Mouse (Mus musculus) stomach, embryonic 16.5 days (tissue): ENCODE results near the gene Zfp683. TPM values are rescaled to one million over a fixed set of nuclear protein-coding genes. Genes with fewer than 3 reads are reported as not detected.

ENCODE experiments used
- ATAC-seq: fragments of 200-750 bp; cut with Nextera tagmentation; 2 replicates; pipeline ENCODE4 v1.8.0; 2017; ENCODE audit warnings: moderate number of reproducible peaks, moderate TSS enrichment; ENCODE audit not compliant: insufficient read depth, low FRiP score
- H3K27ac ChIP-seq: fragments of 300-500 bp; sonication (generic); 2 replicates; pipeline ENCODE4 v1.5.1; 2014; ENCODE audit warnings: low read length
- H3K27me3 ChIP-seq: fragments of 300-500 bp; sonication (generic); 2 replicates; pipeline ENCODE4 v1.6.1; 2014; ENCODE audit warnings: low read length, control low read depth, mixed read lengths; ENCODE audit not compliant: control insufficient read depth, insufficient read depth
- H3K36me3 ChIP-seq: fragments of 300-500 bp; sonication (generic); 2 replicates; pipeline ENCODE4 v1.6.1; 2014; ENCODE audit warnings: low read length; ENCODE audit not compliant: control insufficient read depth, insufficient read depth
- H3K4me1 ChIP-seq: fragments of 300-500 bp; sonication (generic); 2 replicates; pipeline ENCODE4 v1.6.1; 2014; ENCODE audit warnings: low read length, control low read depth, mixed read lengths; ENCODE audit not compliant: control insufficient read depth, insufficient read depth
- H3K4me2 ChIP-seq: fragments of 300-500 bp; sonication (generic); 2 replicates; pipeline ENCODE4 v1.6.1; 2014; ENCODE audit warnings: low read depth, low read length, mixed read lengths
- H3K4me3 ChIP-seq: fragments of 300-500 bp; sonication (generic); replicated peaks from 2 replicates; pipeline ENCODE4 v1.5.1; 2014; ENCODE audit warnings: mild to moderate bottlenecking, low read length
- H3K9ac ChIP-seq: fragments of 300-500 bp; sonication (generic); 2 replicates; pipeline ENCODE4 v1.6.1; 2014; ENCODE audit warnings: low read length
- H3K9me3 ChIP-seq: fragments of 300-500 bp; sonication (generic); replicated peaks from 2 replicates; pipeline ENCODE4 v1.6.1; 2016; ENCODE audit warnings: low read length, control low read depth; ENCODE audit not compliant: control insufficient read depth
- WGBS: fragments of 180-500 bp; shearing (Covaris S2); extraction: QIAGEN DNeasy Blood & Tissue Kit; methylation state at CpG from one replicate; pipeline ENCODE4 v1.1.7; 2014; 5-methylcytosine and 5-hydroxymethylcytosine counted together
- polyA plus RNA-seq: library from polyadenylated mRNA; unstranded; fragments of >200 nt; fragmentation: Nextera tagmentation; extraction: Ambion mirVana; gene quantifications from 2 replicates; pipeline ENCODE4 v1.2.1, GENCODE M21; 2015

The Zfp683 gene
- polyA plus RNA-seq, 1 experiment from 2014 or later: not detected

DNA sequence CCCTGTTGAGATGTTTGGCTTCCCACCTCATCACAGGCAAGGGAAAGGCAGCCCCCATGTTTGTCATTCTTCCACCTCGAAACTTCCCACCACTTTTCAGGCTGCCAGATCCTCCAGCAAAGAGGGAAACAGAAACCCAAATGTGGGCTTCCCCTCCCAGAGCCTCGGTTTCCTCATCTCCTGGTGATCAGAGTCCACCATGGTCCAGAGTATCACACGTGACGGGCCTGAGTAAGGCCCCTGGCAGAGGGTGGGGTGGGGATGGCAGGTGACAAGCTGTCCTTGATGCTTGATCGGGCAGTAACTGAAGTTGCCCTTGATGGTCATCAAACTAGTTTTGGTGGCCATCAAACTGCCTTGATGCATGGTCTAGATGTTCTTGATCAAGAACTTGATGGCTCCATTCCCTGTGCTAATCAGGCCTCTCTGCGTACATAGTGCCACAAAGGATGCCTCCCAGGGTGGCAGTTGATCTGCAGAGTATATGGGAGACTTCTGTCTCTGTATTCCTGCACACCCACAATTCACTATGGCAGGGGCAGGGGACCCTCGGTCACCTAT is 40.4 kb downstream of the Zfp683 start:
- Histone ChIP-seq H3K9ac (no peak overlapping the region), H3K27ac (no peak overlapping the region), H3K4me1 (no peaks in the 10 kb centered on the region), H3K4me3 (peak overlapping the region; percentile 5; the same call in 1 of the 2 replicates), H3K36me3 (no peaks in the 10 kb centered on the region), H3K9me3 (no peaks in the 10 kb centered on the region), H3K27me3 (no peaks in the 10 kb centered on the region), H3K4me2 (no peak overlapping the region)
- no peak for ATAC-seq
- WGBS: 79% methylated on average over 7 of the region's 7 CpGs

GRCm38 (mm10) chr4:134094923-134095547 is 41.4 kb downstream of the Zfp683 start, which contains the start of gene Cd52:
Cd52 (minus strand) TSS chr4:134095082.
- H3K9ac ChIP-seq: no peak within 1 kb of the TSS
- H3K9me3 ChIP-seq: no peaks in the 10 kb centered on the region
- ATAC-seq: no peak
- peak within 1 kb of the TSS; percentile 5; the same call in 1 of the 2 replicates for H3K4me3 ChIP-seq
- H3K4me2 ChIP-seq: no peak within 1 kb of the TSS
- H3K27me3 ChIP-seq: no peaks in the 10 kb centered on the region
- H3K36me3 ChIP-seq: no peaks in the 10 kb centered on the region
- 0 out of 2 replicates have a peak within 1 kb of the TSS, but pooled peaks have one; percentile 11 for H3K27ac ChIP-seq
- WGBS: 55% methylated on average over 3 of the region's 3 CpGs
- no peaks in the 10 kb centered on the region for H3K4me1 ChIP-seq

DNA sequence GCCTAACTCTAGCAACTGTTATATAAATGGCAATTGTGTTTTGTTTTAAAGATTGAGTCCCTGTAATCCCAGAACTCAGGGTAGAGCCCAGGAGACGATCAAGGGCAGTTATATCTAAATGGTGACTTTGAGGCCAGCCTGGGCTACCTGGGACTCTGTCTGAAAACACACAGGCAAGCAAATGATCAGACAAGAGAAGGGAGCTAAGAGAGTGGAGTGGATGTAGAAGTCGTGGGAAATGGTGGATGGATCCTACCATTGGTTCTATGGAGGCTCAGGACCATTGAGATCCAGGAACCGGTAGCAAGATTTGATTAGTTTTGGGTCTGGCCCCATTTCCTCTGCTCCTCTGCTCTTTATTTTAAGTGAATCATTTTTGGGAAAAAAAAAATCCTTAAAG is 42.5 kb downstream of the Zfp683 start:
- Histone ChIP-seq H3K27ac (no peak overlapping the region), H3K9me3 (no peaks in the 10 kb centered on the region), H3K36me3 (no peaks in the 10 kb centered on the region), H3K4me2 (no peak overlapping the region), H3K4me1 (no peaks in the 10 kb centered on the region), H3K27me3 (no peaks in the 10 kb centered on the region), H3K4me3 (no peak overlapping the region), H3K9ac (no peak overlapping the region)
- ATAC-seq: no peak
- WGBS: 84% methylated on average over 3 of the region's 3 CpGs

DNA sequence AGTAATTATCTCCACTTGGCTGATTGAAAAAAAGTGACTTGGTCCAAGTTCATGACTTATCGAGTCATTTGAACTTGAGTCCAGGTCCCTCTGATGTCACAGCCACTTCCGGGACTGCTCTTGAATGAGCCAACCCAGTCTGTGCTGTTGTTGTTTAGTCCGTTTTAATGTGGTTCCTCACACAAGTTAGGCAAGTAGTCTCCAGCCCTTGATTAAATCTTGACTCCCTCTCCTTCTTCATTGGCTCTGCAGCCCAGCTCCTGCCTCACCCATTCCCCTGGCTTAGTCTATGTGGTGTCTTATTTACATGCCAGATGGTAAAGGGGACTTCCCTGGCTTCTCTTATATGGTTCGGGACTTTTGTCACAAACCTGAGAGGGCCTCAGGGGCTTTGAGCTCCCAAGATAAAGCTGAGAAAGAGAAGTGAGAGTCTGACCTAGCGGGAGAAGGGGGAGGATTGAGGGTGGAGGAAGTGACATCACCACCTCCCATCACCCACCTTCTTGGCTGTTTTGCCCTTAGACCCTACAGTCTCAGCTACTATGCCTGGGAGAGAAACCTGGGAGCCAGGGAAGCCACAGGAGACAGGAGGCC is 43.5 kb downstream of the Zfp683 start:
- no peak overlapping the region for H3K9ac ChIP-seq
- H3K4me2 ChIP-seq: no peak overlapping the region
- H3K36me3 ChIP-seq: no peaks in the 10 kb centered on the region
- no peak for ATAC-seq
- H3K4me3 ChIP-seq: no peak overlapping the region
- no peaks in the 10 kb centered on the region for H3K4me1 ChIP-seq
- H3K9me3 ChIP-seq: no peaks in the 10 kb centered on the region
- no peaks in the 10 kb centered on the region for H3K27me3 ChIP-seq
- no peak overlapping the region for H3K27ac ChIP-seq
- WGBS: 68% methylated on average over 5 of the region's 5 CpGs

- no peaks in the 10 kb centered on the region for H3K36me3 ChIP-seq
- H3K4me1 ChIP-seq: peaks cover 4% of the 10 kb centered on the region; the same call in 1 of the 2 replicates
- no peak overlapping the region for H3K9ac ChIP-seq
- H3K27ac ChIP-seq: peak overlapping the region; percentile 42; the same call in 1 of the 2 replicates
- 44% methylated on average over 8 of the region's 8 CpGs for WGBS
- H3K27me3 ChIP-seq: no peaks in the 10 kb centered on the region
- H3K9me3 ChIP-seq: no peaks in the 10 kb centered on the region
- no peak for ATAC-seq
- no peak overlapping the region for H3K4me3 ChIP-seq
- H3K4me2 ChIP-seq: no peak overlapping the region
These were observed 45.0 kb downstream of the Zfp683 start for GRCm38 (mm10) chr4:134098628-134099027.

DNA sequence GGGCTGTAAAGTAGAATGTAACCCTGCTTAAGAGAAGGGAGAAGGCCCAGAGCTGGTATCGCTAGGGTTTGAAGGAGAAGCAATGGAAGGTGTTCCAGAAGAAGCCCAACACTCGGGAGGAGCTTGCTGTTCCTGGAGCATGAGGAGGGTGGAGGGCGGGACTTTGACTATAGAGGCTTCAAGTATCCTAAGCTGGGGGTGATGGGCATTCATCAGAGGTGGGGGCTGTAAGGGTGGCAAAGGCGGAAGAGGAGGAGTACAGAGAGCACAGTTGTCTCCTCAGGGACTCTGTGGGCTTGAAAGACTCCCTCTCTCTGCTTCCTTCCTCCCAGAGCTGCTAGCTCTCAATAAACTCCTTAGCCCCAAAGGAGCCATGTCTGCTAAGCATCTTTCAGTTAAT is 46.6 kb downstream of the Zfp683 start:
- H3K4me1 ChIP-seq: peaks cover 4% of the 10 kb centered on the region; the same call in 1 of the 2 replicates
- ATAC-seq: no peak
- no peak overlapping the region for H3K9ac ChIP-seq
- 75% methylated on average over 4 of the region's 4 CpGs for WGBS
- no peaks in the 10 kb centered on the region for H3K9me3 ChIP-seq
- H3K27ac ChIP-seq: no peak overlapping the region
- H3K36me3 ChIP-seq: no peaks in the 10 kb centered on the region
- no peaks in the 10 kb centered on the region for H3K27me3 ChIP-seq
- no peak overlapping the region for H3K4me3 ChIP-seq
- H3K4me2 ChIP-seq: no peak overlapping the region

- ATAC-seq: peak; percentile 93
- no peak within 1 kb of the TSS for H3K27ac ChIP-seq
These were observed 48.5 kb downstream of the Zfp683 start, which contains the start of gene Ubxn11 for GRCm38 (mm10) chr4:134101979-134102741. Ubxn11 (plus strand) TSS chr4:134102570.

DNA sequence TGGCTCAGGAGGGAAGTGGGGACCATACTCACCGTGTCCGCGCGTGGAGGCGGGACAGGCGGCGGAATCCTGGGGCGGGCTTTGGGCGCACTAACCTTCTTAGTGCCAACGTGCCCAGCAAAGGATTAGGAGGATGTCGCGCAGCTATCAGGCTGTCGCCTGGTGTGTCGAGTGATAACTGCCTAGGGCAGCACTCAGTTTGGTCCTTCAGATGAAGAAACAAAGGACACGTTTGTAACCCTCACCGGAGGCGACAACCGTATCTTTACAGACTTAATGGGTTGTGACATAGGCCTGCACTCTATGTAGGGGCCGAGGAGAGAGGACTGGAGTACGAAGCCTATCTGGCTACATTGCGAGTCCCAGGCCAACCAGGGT is 49.1 kb downstream of the Zfp683 start:
- peak overlapping the region; percentile 72 for H3K9ac ChIP-seq
- peak overlapping the region; percentile 58 for H3K4me2 ChIP-seq
- ATAC-seq: no peak; the same call in 1 of the 2 replicates
- no peaks in the 10 kb centered on the region for H3K36me3 ChIP-seq
- H3K4me3 ChIP-seq: peak overlapping the region; percentile 73
- 5% methylated on average over 21 of the region's 21 CpGs for WGBS
- no peaks in the 10 kb centered on the region for H3K27me3 ChIP-seq
- no peaks in the 10 kb centered on the region for H3K9me3 ChIP-seq
- H3K27ac ChIP-seq: no peak overlapping the region
- H3K4me1 ChIP-seq: peaks cover 4% of the 10 kb centered on the region; the same call in 1 of the 2 replicates

More at GRCm38 (mm10) chr4:134101979-134102741, 48.5 kb downstream of the Zfp683 start, which contains the start of gene Ubxn11:
- 17% methylated on average over 34 of the region's 34 CpGs for WGBS
- H3K4me3 ChIP-seq: peak within 1 kb of the TSS; percentile 73
- H3K36me3 ChIP-seq: no peaks in the 10 kb centered on the region
- no peaks in the 10 kb centered on the region for H3K9me3 ChIP-seq
- peak within 1 kb of the TSS; percentile 58 for H3K4me2 ChIP-seq
- peak within 1 kb of the TSS; percentile 72 for H3K9ac ChIP-seq
- H3K27me3 ChIP-seq: no peaks in the 10 kb centered on the region
- peaks cover 4% of the 10 kb centered on the region; the same call in 1 of the 2 replicates for H3K4me1 ChIP-seq
